Mouse (Mus musculus) thymus, adult 2 months (tissue): ENCODE results near the gene Wdr37.

Experiments used
- CTCF ChIP-seq: fragments of 200-500 bp; IDR thresholded peaks from 2 replicates; pipeline ENCODE4 v1.5.1; 2012; ENCODE audit warnings: mild to moderate bottlenecking, control low read depth, low read length, moderate library complexity, borderline replicate concordance; ENCODE audit not compliant: control insufficient read depth, poor library complexity, insufficient read depth; ENCODE audit errors: extremely low read depth
- POLR2A ChIP-seq: fragments of 200-500 bp; IDR thresholded peaks from 2 replicates; pipeline ENCODE4 v1.6.1; 2012; ENCODE audit warnings: mild to moderate bottlenecking, low read length, control low read depth, moderate library complexity; ENCODE audit not compliant: control insufficient read depth, poor library complexity, insufficient read depth; ENCODE audit errors: extremely low read depth

GRCm38 (mm10) chr13:8780441-8780840 is 91.3 kb downstream of the Wdr37 start:
- TF ChIP-seq CTCF: peak; percentile 40; the same call in 1 of the 2 replicates
- no peak for TF ChIP-seq POLR2A
